Mouse (Mus musculus) liver, embryonic 15.5 days (tissue): ENCODE data around the gene H2-DMa. TPM values are rescaled to one million over a fixed set of nuclear protein-coding genes. Genes with fewer than 3 reads are reported as not detected.
"Not testable (repeated sequence)": the region's sequence is repeated elsewhere in the genome, so short reads cannot be mapped to it uniquely, and the experiment has no call there.

ENCODE experiments used
- ATAC-seq: fragments of 200-750 bp; cut with Nextera tagmentation; 2 replicates; pipeline ENCODE4 v1.8.0; 2017; ENCODE audit warnings: moderate number of reproducible peaks, mild to moderate bottlenecking, moderate library complexity; ENCODE audit not compliant: insufficient read depth
- H3K27ac ChIP-seq: fragments of 300-500 bp; sonication (generic); replicated peaks from 2 replicates; pipeline ENCODE4 v1.5.1; 2015; ENCODE audit warnings: mild to moderate bottlenecking, inconsistent platforms
- H3K27me3 ChIP-seq: fragments of 300-500 bp; sonication (generic); 2 replicates; pipeline ENCODE4 v1.6.1; 2015; ENCODE audit warnings: mild to moderate bottlenecking, inconsistent platforms
- H3K36me3 ChIP-seq: fragments of 300-500 bp; sonication (generic); replicated peaks from 2 replicates; pipeline ENCODE4 v1.6.1; 2015; ENCODE audit warnings: moderate library complexity, mild to moderate bottlenecking, inconsistent platforms
- H3K4me1 ChIP-seq: fragments of 300-500 bp; sonication (generic); replicated peaks from 2 replicates; pipeline ENCODE4 v1.6.1; 2015; ENCODE audit warnings: inconsistent platforms
- H3K4me2 ChIP-seq: fragments of 300-500 bp; sonication (generic); 2 replicates; pipeline ENCODE4 v1.6.1; 2015; ENCODE audit warnings: moderate library complexity, mild to moderate bottlenecking, inconsistent platforms
- H3K4me3 ChIP-seq: fragments of 300-500 bp; sonication (generic); replicated peaks from 2 replicates; pipeline ENCODE4 v1.5.1; 2015; ENCODE audit warnings: mild to moderate bottlenecking, inconsistent platforms
- H3K9ac ChIP-seq: fragments of 300-500 bp; sonication (generic); 2 replicates; pipeline ENCODE4 v1.6.1; 2015; ENCODE audit warnings: moderate library complexity, mild to moderate bottlenecking, inconsistent platforms
- H3K9me3 ChIP-seq: fragments of 300-500 bp; sonication (generic); replicated peaks from 2 replicates; pipeline ENCODE4 v1.6.1; 2016; ENCODE audit warnings: inconsistent platforms
- WGBS: fragments of 180-500 bp; shearing (Covaris S2); methylation state at CpG from one replicate; pipeline ENCODE4 v1.1.7; 2015; ENCODE audit warnings: mixed read lengths; ENCODE audit not compliant: insufficient replicate concordance; 5-methylcytosine and 5-hydroxymethylcytosine counted together
- polyA plus RNA-seq: library from polyadenylated mRNA; unstranded; fragments of >200 nt; fragmentation: Nextera tagmentation; extraction: Ambion mirVana; gene quantifications from 2 replicates; pipeline ENCODE4 v1.2.1, GENCODE M21; 2015

H2-DMa gene
- polyA plus RNA-seq, 1 experiment from 2014 or later: 6.4 TPM

DNA sequence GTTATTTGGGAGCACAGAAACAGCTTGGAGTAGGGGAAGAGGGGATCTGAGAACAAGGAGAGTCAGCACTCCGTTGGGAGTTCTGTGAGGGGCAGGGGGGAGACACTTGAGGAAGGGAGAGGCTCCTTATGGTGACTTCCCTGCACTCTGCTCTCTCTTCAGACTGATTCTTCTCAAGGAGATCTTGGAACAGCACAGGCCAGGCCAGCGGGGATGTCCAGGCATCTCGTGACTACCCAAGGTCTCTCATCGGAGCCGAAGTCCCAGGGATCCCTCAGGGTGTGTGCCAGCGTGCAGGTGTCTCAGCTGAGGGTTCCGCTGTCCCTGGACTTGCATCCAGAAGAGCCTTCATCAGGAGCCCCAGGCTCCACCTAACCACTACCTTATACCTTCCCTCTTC, 19.3 kb downstream of the H2-DMa start:
- Histone ChIP-seq H3K4me3 (no peak overlapping the region), H3K9ac (no peak overlapping the region), H3K36me3 (no peaks in the 10 kb centered on the region), H3K4me2 (no peak overlapping the region), H3K27ac (no peak overlapping the region), H3K27me3 (peaks cover 59% of the 10 kb centered on the region), H3K9me3 (no peaks in the 10 kb centered on the region), H3K4me1 (peaks cover 34% of the 10 kb centered on the region)
- WGBS: 67% methylated on average over 7 of the region's 7 CpGs
- no peak for ATAC-seq

DNA sequence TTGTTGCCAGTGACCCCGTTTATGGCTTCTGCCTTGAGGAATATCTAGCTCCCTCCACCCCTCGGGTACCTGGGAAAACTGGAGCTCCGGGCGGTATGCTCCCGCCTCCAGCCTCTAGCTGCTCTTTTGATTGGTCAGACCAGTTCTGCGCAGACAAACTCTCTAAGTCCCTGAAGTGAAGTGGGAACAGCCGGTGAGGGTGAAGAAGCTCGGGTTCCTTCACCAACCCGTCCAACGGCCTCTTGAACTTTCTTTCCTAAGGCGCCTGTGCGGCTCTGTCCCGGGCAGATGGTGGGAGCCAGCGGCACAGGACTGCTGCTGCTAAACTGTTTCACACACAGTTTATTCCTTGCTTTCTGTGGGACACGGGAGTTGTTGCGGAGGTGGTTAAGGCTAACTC, 20.1 kb downstream of the H2-DMa start:
- WGBS: 10% methylated on average over 16 of the region's 16 CpGs
- peak overlapping the region; percentile 21 for H3K4me3 ChIP-seq

DNA sequence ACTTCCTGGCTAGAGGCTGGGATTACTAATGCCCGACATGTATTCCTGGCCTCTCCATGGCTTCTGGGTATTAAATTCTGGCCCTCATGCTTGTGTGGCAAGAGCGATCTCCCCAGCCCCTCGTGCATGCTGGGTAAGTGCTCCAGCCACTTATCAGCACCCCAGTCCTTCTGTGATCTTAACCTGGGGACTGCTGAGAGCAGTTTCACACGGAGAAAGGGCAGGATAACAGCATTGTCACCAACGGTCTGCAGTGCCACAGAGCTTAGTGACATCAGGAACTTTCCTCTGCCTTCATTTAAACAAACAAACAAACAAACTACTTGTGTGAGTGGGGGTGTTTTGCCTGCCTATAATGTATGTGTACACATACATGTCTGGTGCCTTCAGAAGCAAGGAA, 20.9 kb downstream of the H2-DMa start:
- Histone ChIP-seq H3K27me3 (peaks cover 59% of the 10 kb centered on the region), H3K4me1 (peaks cover 34% of the 10 kb centered on the region), H3K9ac (no peak overlapping the region; the same call in 1 of the 2 replicates), H3K4me2 (peak overlapping the region; percentile 59), H3K9me3 (no peaks in the 10 kb centered on the region), H3K4me3 (peak overlapping the region; percentile 21; the same call in 1 of the 2 replicates), H3K27ac (no peak overlapping the region), H3K36me3 (no peaks in the 10 kb centered on the region)
- WGBS: 7% methylated on average over 5 of the region's 5 CpGs
- no peak for ATAC-seq

More for the DNA sequence above, 20.1 kb downstream of the H2-DMa start:
- peaks cover 59% of the 10 kb centered on the region for H3K27me3 ChIP-seq
- H3K9me3 ChIP-seq: no peaks in the 10 kb centered on the region
- no peaks in the 10 kb centered on the region for H3K36me3 ChIP-seq
- H3K9ac ChIP-seq: no peak overlapping the region
- peaks cover 34% of the 10 kb centered on the region for H3K4me1 ChIP-seq
- no peak for ATAC-seq
- H3K4me2 ChIP-seq: peak overlapping the region; percentile 59
- no peak overlapping the region for H3K27ac ChIP-seq

DNA sequence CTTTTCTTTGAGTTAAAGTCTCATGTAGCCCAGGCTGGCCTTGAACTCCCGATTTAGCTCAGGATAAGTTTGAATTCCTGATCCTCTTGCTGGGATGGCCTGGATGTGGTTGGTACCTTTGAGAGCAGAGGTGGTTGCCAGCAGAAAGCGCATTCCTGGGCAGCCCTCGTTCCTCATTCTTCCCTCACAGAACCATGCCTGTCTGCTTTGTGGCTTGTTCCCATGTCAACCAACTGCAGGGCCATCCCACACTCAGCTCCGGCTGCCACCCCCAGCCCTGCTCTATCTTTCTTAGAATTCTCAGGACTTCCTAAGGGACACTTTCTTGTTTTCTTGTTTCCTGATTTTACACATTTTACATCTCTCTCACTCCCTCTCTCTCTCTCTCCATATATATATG, 22.1 kb downstream of the H2-DMa start:
- H3K9me3 ChIP-seq: no peaks in the 10 kb centered on the region
- H3K27me3 ChIP-seq: peaks cover 57% of the 10 kb centered on the region
- no peak overlapping the region for H3K27ac ChIP-seq
- H3K4me2 ChIP-seq: no peak overlapping the region
- peaks cover 26% of the 10 kb centered on the region for H3K4me1 ChIP-seq
- H3K36me3 ChIP-seq: no peaks in the 10 kb centered on the region
- ATAC-seq: no peak
- H3K9ac ChIP-seq: no peak overlapping the region
- no peak overlapping the region for H3K4me3 ChIP-seq
- 37% methylated on average over 4 of the region's 4 CpGs for WGBS

DNA sequence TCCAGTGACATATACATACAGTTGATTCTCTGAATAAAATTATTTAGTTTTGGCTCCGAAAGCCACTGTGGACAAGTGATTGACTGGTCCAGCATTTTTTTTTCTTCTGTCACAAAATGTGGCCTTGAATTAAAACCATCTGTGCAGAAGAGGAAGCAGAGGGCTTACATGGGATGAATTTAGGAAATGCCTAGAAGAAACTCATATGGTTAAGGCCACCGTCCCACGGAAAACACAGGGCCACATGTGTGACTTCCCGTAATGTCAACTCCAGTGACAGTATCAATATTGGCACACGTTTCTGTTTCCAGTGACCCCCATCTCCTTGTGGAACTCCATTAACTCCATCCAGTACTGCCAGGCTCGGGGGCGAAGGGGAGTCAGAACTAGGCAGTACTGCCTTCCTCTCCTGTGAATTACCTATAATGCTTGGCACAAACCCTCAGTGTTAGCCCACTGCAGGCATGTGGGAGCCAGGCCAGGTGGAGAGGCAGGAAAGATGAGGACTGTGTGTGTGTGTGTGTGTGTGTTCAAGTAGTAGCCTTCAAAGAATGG, 23.2 kb downstream of the H2-DMa start:
- Histone ChIP-seq H3K27me3 (peaks cover 46% of the 10 kb centered on the region), H3K27ac (peak overlapping the region; percentile 46; the same call in 1 of the 2 replicates)
- 43% methylated on average over 7 of the region's 7 CpGs for WGBS

DNA sequence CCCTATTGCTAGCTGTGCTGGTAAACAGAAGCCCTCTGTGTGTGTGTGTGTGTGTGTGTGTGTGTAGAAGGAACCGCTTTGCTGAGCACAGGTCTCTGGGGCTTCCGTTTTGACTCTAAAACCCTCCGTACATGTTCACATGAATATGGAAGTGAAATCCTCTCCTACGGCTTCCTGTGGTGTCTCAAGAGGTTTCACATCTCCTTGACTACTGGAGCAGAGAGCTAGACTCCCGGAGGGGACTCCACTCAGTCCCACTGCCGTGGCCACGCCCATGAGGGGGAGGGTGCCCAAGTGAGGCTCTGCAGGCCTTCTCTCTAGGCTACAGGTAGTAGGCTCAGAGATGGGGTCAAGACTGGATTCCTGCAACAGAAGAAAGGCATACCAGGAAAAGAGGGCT, 23.7 kb downstream of the H2-DMa start, which contains the start of gene H2-DMb2:
Gene H2-DMb2, plus strand, starts transcription at position 275 of the 400 bp plus-strand sequence.
- Histone ChIP-seq H3K36me3 (no peaks in the 10 kb centered on the region), H3K4me1 (peaks cover 26% of the 10 kb centered on the region), H3K27ac (peak within 1 kb of the TSS; percentile 46; the same call in 1 of the 2 replicates), H3K9ac (no peak within 1 kb of the TSS), H3K4me3 (no peak within 1 kb of the TSS), H3K9me3 (no peaks in the 10 kb centered on the region), H3K27me3 (peaks cover 41% of the 10 kb centered on the region), H3K4me2 (peak within 1 kb of the TSS; percentile 30; the same call in 1 of the 2 replicates)
- peak; percentile 57; the same call in 1 of the 2 replicates for ATAC-seq
- 11% methylated on average over 7 of the region's 7 CpGs for WGBS

More for the DNA sequence above, 23.2 kb downstream of the H2-DMa start:
- Histone ChIP-seq H3K36me3 (no peaks in the 10 kb centered on the region), H3K9me3 (no peaks in the 10 kb centered on the region), H3K9ac (no peak overlapping the region), H3K4me1 (peaks cover 26% of the 10 kb centered on the region), H3K4me3 (no peak overlapping the region), H3K4me2 (peak overlapping the region; percentile 30; the same call in 1 of the 2 replicates)
- ATAC-seq: no peak

DNA sequence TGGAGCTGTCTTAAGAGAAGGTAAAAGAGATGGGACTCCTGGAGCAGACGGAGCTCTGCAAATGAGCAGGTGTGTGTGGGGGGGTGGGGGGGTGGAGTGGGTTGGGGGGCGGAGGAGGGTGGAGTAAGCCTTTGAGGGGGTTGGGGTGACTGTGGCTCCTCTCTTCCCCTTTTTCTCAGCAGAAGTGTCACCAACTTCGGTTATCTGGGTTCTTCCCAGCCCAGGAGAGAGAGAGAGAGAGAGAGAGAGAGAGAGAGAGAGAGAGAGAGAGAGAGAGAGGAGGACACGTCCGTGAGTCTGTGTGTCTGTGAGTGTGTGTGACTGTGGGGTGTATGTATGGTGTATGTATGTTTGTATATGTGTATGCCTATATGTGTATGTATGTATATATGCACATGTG, 24.1 kb downstream of the H2-DMa start:
- H3K27me3 ChIP-seq: peaks cover 37% of the 10 kb centered on the region
- peaks cover 26% of the 10 kb centered on the region for H3K4me1 ChIP-seq
- no peak overlapping the region for H3K4me3 ChIP-seq
- no peaks in the 10 kb centered on the region for H3K36me3 ChIP-seq
- H3K9ac ChIP-seq: no peak overlapping the region
- no peak for ATAC-seq
- 30% methylated on average over 5 of the region's 5 CpGs for WGBS
- H3K4me2 ChIP-seq: peak overlapping the region; percentile 30; the same call in 1 of the 2 replicates
- H3K9me3 ChIP-seq: no peaks in the 10 kb centered on the region
- no peak overlapping the region for H3K27ac ChIP-seq

DNA sequence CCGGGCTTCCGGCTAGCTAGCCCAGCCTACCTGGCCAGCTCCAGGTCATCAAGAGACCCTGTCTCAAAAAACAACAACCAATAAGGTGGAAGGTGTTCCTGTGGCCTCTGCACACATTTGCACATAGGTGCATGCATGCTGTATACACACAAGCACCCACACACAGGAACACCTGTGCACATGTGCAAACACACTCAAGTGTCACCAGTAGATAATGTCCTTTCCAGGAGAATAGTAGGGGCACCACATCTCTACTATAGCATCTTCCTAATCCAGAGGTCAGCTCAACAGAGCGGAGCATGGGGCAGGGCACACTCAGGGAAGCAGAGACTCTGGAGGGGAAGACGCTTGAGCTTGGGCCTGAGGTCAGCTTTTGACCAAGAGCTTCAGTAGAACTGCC, 24.9 kb downstream of the H2-DMa start:
- H3K36me3 ChIP-seq, H3K9me3 ChIP-seq, H3K4me3 ChIP-seq, H3K4me2 ChIP-seq, H3K9ac ChIP-seq, ATAC-seq, H3K27ac ChIP-seq: not testable (repeated sequence)
- H3K4me1 ChIP-seq: peaks cover 23% of the 10 kb centered on the region
- WGBS: 71% methylated on average over 4 of the region's 4 CpGs
- H3K27me3 ChIP-seq: peaks cover 29% of the 10 kb centered on the region

DNA sequence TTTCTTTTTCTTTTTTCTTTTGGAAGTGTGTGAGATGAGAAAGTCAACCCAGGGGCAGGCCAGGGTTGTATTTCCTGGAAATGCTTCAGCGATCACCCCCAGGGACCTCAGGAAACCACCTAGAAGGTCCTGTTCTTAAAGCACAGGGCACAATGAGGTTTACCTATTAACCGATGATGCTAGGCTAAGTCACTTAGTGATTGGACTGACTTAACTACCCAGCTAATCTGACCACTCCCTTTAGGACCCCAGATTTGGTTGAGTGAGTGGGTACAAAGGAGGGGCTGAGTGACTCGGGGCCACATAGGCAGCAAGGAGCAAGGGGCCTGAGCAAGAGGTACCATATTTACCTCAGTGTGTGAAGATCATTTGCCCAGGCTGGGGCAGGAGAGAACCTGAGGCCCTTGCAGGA, 25.6 kb downstream of the H2-DMa start:
- no peak for ATAC-seq
- WGBS: 68% methylated on average over 3 of the region's 3 CpGs
- Histone ChIP-seq H3K9me3 (no peaks in the 10 kb centered on the region), H3K4me2 (no peak overlapping the region), H3K36me3 (no peaks in the 10 kb centered on the region), H3K4me1 (peaks cover 16% of the 10 kb centered on the region), H3K27me3 (peaks cover 22% of the 10 kb centered on the region), H3K27ac (no peak overlapping the region), H3K4me3 (no peak overlapping the region), H3K9ac (no peak overlapping the region)

DNA sequence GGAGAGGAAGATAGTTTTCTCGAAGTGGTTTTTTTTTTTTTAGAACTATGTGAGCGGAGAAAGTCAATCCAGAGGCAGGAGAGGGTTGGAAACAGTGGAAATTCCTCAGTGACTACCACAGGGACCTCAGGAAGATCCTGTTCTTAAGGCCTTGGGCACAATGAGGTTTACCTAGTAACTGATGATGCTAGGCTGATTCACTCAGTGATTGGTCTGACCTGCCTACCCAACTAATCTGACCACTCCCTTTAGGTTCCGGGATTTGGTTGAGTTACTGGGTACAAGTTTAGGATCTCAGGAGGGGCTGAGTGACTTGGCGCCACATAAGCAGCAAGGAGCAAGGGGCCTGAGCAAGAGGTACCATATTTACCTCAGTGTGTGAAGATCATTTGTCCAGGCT, 33.6 kb downstream of the H2-DMa start, which contains the start of gene H2-DMb1:
Gene H2-DMb1, plus strand, starts transcription at position 150 of the 400 bp plus-strand sequence.
- no peaks in the 10 kb centered on the region for H3K4me1 ChIP-seq
- H3K27me3 ChIP-seq: no peaks in the 10 kb centered on the region
- no peak for ATAC-seq
- no peaks in the 10 kb centered on the region for H3K36me3 ChIP-seq
- no peak within 1 kb of the TSS for H3K9ac ChIP-seq
- 42% methylated on average over 4 of the region's 4 CpGs for WGBS
- H3K27ac ChIP-seq: no peak within 1 kb of the TSS
- no peaks in the 10 kb centered on the region for H3K9me3 ChIP-seq
- H3K4me2 ChIP-seq: no peak within 1 kb of the TSS
- H3K4me3 ChIP-seq: no peak within 1 kb of the TSS

DNA sequence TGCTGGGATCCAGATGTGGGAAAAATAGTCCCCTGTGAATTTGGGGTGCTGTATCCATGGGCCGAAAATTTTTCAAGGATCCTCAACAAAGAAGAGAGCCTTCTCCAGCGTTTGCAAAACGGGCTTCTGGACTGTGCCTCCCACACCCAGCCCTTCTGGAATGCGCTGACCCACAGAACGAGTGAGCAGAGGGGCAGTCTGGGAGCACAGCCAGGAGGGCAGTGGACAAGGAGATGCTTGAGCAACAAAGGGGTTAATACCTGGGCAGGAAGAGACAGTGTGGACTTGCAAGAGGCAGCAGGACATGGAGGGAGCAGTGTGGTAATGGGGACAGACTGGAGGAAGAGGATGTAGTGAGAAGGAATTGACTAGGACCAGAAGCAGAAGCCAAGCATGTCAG, 36.2 kb downstream of the H2-DMa start:
- WGBS: 48% methylated on average over 5 of the region's 5 CpGs
- H3K4me1 ChIP-seq: no peaks in the 10 kb centered on the region
- no peak overlapping the region for H3K4me3 ChIP-seq
- H3K27ac ChIP-seq: no peak overlapping the region
- no peaks in the 10 kb centered on the region for H3K9me3 ChIP-seq
- no peak overlapping the region for H3K9ac ChIP-seq
- H3K4me2 ChIP-seq: no peak overlapping the region
- no peak for ATAC-seq
- no peaks in the 10 kb centered on the region for H3K27me3 ChIP-seq
- no peaks in the 10 kb centered on the region for H3K36me3 ChIP-seq
